Mouse (Mus musculus) embryonic fibroblast, embryonic 13.5 days (primary cell): ENCODE data around the gene Prss29.

Experiments used
- CTCF ChIP-seq: IDR thresholded peaks from 2 replicates; pipeline ENCODE4 v1.5.1; 2011; ENCODE audit warnings: mild to moderate bottlenecking, control low read depth, low read length, moderate library complexity, borderline replicate concordance; ENCODE audit not compliant: insufficient read depth
- POLR2A ChIP-seq: IDR thresholded peaks from 2 replicates; pipeline ENCODE4 v1.6.1; 2011; ENCODE audit warnings: low read depth, mild to moderate bottlenecking, control low read depth, low read length, moderate library complexity

- TF ChIP-seq CTCF (no peak), POLR2A (no peak)
Observed at GRCm38 (mm10) chr17:25322930-25323329, 4.5 kb downstream of the Prss29 start.
